Mouse (Mus musculus): Measurements from ENCODE around the gene Olfr223.
"Not testable (repeated sequence)": the region's sequence is repeated elsewhere in the genome, so short reads cannot be mapped to it uniquely, and the experiment has no call there.

Gene Olfr223

GRCm38 (mm10) chr11:59596091-59596490, 3.0 kb upstream of the Olfr223 start:
- DNase-seq, result no peak

GRCm38 (mm10) chr11:59589496-59589895, 3.6 kb downstream of the Olfr223 start:
- DNase-seq, result peak; percentile 16 to 42

GRCm38 (mm10) chr11:59584539-59584938, 8.6 kb downstream of the Olfr223 start:
- no peak for DNase-seq

- DNase-seq, result not testable (repeated sequence)
Observed at GRCm38 (mm10) chr11:59576135-59576534, 17.0 kb downstream of the Olfr223 start, which contains the start of gene Olfr222. Olfr222 (minus strand) TSS chr11:59576235.

- DNase-seq, result peak in 1 of 2 experiments; percentile 16
Observed at GRCm38 (mm10) chr11:59575726-59576125, 17.4 kb downstream of the Olfr223 start.

GRCm38 (mm10) chr11:59569306-59569705, 23.8 kb downstream of the Olfr223 start:
- peak; percentile 48 to 60 for DNase-seq

- DNase-seq, result no peak
Observed at GRCm38 (mm10) chr11:59562837-59563236, 30.3 kb downstream of the Olfr223 start.

GRCm38 (mm10) chr11:59562336-59562735, 30.8 kb downstream of the Olfr223 start:
- DNase-seq, result no peak

- DNase-seq, result no peak
Observed at GRCm38 (mm10) chr11:59560906-59561305, 32.2 kb downstream of the Olfr223 start.

- no peak for DNase-seq
Observed at GRCm38 (mm10) chr11:59554535-59554934, 38.6 kb downstream of the Olfr223 start.

- DNase-seq, result no peak
Observed at GRCm38 (mm10) chr11:59554127-59554526, 39.0 kb downstream of the Olfr223 start.

- no peak for DNase-seq
Observed at GRCm38 (mm10) chr11:59544005-59544404, 49.1 kb downstream of the Olfr223 start.

- DNase-seq, result no peak
Observed at GRCm38 (mm10) chr11:59543376-59543775, 49.7 kb downstream of the Olfr223 start.

- no peak for DNase-seq
Observed at GRCm38 (mm10) chr11:59542442-59542841, 50.6 kb downstream of the Olfr223 start.

GRCm38 (mm10) chr11:59541324-59541723, 51.8 kb downstream of the Olfr223 start, which contains the start of gene Nlrp3:
Nlrp3 (plus strand) TSS chr11:59541568.
- no peak for DNase-seq

- DNase-seq, result no peak
Observed at GRCm38 (mm10) chr11:59540123-59540522, 53.0 kb downstream of the Olfr223 start.

All from cerebellum, postnatal 14 days (tissue).